Mouse (Mus musculus): ENCODE results near the gene Thsd7b.

GRCm38 (mm10) chr1:129532206-129532605, 259.1 kb downstream of the Thsd7b start:
- TF ChIP-seq CTCF (IDR thresholded peaks at IDR 0.05; ENCODE audit: low read depth) (no peak), EP300 (IDR thresholded peaks at IDR 0.05; ENCODE audit: low read depth) (no peak)
